Mouse (Mus musculus) olfactory bulb, adult 2 months (tissue): ENCODE results near the gene Pms1. TPM values are rescaled to one million over a fixed set of nuclear protein-coding genes. Genes with fewer than 3 reads are reported as not detected.
"Not testable (repeated sequence)": the region's sequence is repeated elsewhere in the genome, so short reads cannot be mapped to it uniquely, and the experiment has no call there.

Experiments
- H3K27ac ChIP-seq: fragments of 200-500 bp; 2 replicates; pipeline ENCODE4 v1.5.1; 2012; ENCODE audit warnings: low read depth, low read length; ENCODE audit not compliant: insufficient read depth
- H3K4me1 ChIP-seq: fragments of 200-500 bp; 2 replicates; pipeline ENCODE4 v1.6.1; 2012; ENCODE audit warnings: low read length; ENCODE audit not compliant: control insufficient read depth, insufficient read depth
- H3K4me3 ChIP-seq: fragments of 200-500 bp; 2 replicates; pipeline ENCODE4 v1.5.1; 2012; ENCODE audit warnings: mild to moderate bottlenecking, low read depth, low read length, moderate library complexity; ENCODE audit not compliant: insufficient read depth
- CTCF ChIP-seq: fragments of 200-500 bp; IDR thresholded peaks from 2 replicates; pipeline ENCODE4 v1.5.1; 2012; ENCODE audit warnings: low read depth, mild to moderate bottlenecking, low read length, moderate library complexity; ENCODE audit not compliant: insufficient read depth
- POLR2A ChIP-seq: fragments of 200-500 bp; IDR thresholded peaks from 2 replicates; pipeline ENCODE4 v1.6.1; 2012; ENCODE audit warnings: mild to moderate bottlenecking, low read depth, low read length, moderate library complexity; ENCODE audit not compliant: insufficient read depth
- WGBS: fragments of 180-500 bp; shearing (Covaris S2); methylation state at CpG from one replicate; pipeline ENCODE4 v1.1.7; 2018; 5-methylcytosine and 5-hydroxymethylcytosine counted together
- polyA plus RNA-seq: library from polyadenylated mRNA; stranded (reverse); fragments of >200 nt; gene quantifications from 2 replicates; pipeline ENCODE4 v1.2.4, GENCODE M21; 2012; ENCODE audit warnings: low replicate concordance; ENCODE audit not compliant: missing spikeins, insufficient read depth, insufficient read length

The Pms1 gene
- polyA plus RNA-seq, result not detected in 2 replicates

GRCm38 (mm10) chr1:53296581-53297383 lies at the start of gene Pms1, which contains the start of the genes Ormdl1 and Gm28778:
TSS of gene Pms1 (minus strand) at chr1:53297018.
TSS of gene Ormdl1 (plus strand) at chr1:53297095.
TSS of gene Gm28778 (plus strand) at chr1:53297111.
- H3K27ac ChIP-seq, result 0 out of 2 replicates have a peak within 1 kb of the TSS, but pooled peaks have one; percentile 29
- H3K4me3 ChIP-seq, result peak within 1 kb of the TSS; percentile 69
- TF ChIP-seq POLR2A, result peak; percentile 89; the same call in 1 of the 2 replicates
- no peak for TF ChIP-seq CTCF
- no peaks in the 10 kb centered on the region for H3K4me1 ChIP-seq
- WGBS, result under 1% methylated on average over 66 of the region's 66 CpGs

GRCm38 (mm10) chr1:53341071-53341470 lies 44.3 kb upstream of the Pms1 start:
- Histone ChIP-seq H3K27ac (no peak overlapping the region), H3K4me3 (no peak overlapping the region), H3K4me1 (no peaks in the 10 kb centered on the region)
- TF ChIP-seq POLR2A, result no peak
- no peak for TF ChIP-seq CTCF
- WGBS, result 95% methylated on average over 2 of the region's 2 CpGs

- not testable (repeated sequence) for H3K27ac ChIP-seq, H3K4me3 ChIP-seq, H3K4me1 ChIP-seq
- WGBS, result 62% methylated on average over 2 of the region's 2 CpGs
Observed at GRCm38 (mm10) chr1:53337403-53337802, 40.6 kb upstream of the Pms1 start.

- Histone ChIP-seq H3K4me1 (no peaks in the 10 kb centered on the region), H3K27ac (no peak overlapping the region), H3K4me3 (no peak overlapping the region)
- TF ChIP-seq CTCF (no peak), POLR2A (no peak)
Observed at GRCm38 (mm10) chr1:53335465-53335864, 38.6 kb upstream of the Pms1 start.

GRCm38 (mm10) chr1:53333527-53333926 lies 36.7 kb upstream of the Pms1 start:
- not testable (repeated sequence) for H3K4me3 ChIP-seq, H3K4me1 ChIP-seq, H3K27ac ChIP-seq
- 91% methylated on average over 5 of the region's 5 CpGs for WGBS

- Histone ChIP-seq H3K27ac (no peak overlapping the region), H3K4me1 (no peaks in the 10 kb centered on the region), H3K4me3 (no peak overlapping the region)
- TF ChIP-seq CTCF (no peak), POLR2A (no peak)
- 94% methylated on average over 5 of the region's 5 CpGs for WGBS
Observed at GRCm38 (mm10) chr1:53324827-53325494, 28.1 kb upstream of the Pms1 start.

- Histone ChIP-seq H3K27ac (no peak overlapping the region), H3K4me1 (no peaks in the 10 kb centered on the region), H3K4me3 (no peak overlapping the region)
- no peak for TF ChIP-seq POLR2A
- TF ChIP-seq CTCF, result no peak
- WGBS, result 95% methylated on average over 1 of the region's 1 CpGs
Observed at GRCm38 (mm10) chr1:53324277-53324676, 27.5 kb upstream of the Pms1 start.

- Histone ChIP-seq H3K4me1 (no peaks in the 10 kb centered on the region), H3K4me3 (no peak overlapping the region), H3K27ac (no peak overlapping the region)
- 95% methylated on average over 5 of the region's 5 CpGs for WGBS
- TF ChIP-seq CTCF, result no peak
- no peak for TF ChIP-seq POLR2A
Observed at GRCm38 (mm10) chr1:53323254-53323653, 26.4 kb upstream of the Pms1 start.

- TF ChIP-seq POLR2A (no peak), CTCF (no peak)
- no peak overlapping the region for H3K27ac ChIP-seq
- H3K4me3 ChIP-seq, result no peak overlapping the region
- WGBS, result 96% methylated on average over 4 of the region's 4 CpGs
- H3K4me1 ChIP-seq, result no peaks in the 10 kb centered on the region
Observed at GRCm38 (mm10) chr1:53321662-53322344, 25.0 kb upstream of the Pms1 start.
